Mouse (Mus musculus) gastrocnemius, postnatal 4 days (tissue): Measurements from ENCODE around the gene Lep. TPM values are rescaled to one million over a fixed set of nuclear protein-coding genes. Genes with fewer than 3 reads are reported as not detected.

Source experiments
- DNase-seq, 2 experiments: peaks; one replicate each; pipeline ENCODE4 v3.0.0; 2021 to 2022; ENCODE audit warnings: low spot score in 2 of 2, mixed read lengths in 2 of 2
- total RNA-seq, 2 experiments: library from RNA; stranded (reverse); gene quantifications; 2 replicates each; pipeline ENCODE4 v1.2.3; 2021

Gene Lep
- total RNA-seq, 2 experiments from 2014 or later, result 1.0 to 2.1 TPM

- DNase-seq, result no peak
Measured at GRCm38 (mm10) chr6:29040266-29040665, 19.8 kb upstream of the Lep start.

- no peak for DNase-seq
Measured at GRCm38 (mm10) chr6:29044029-29044428, 16.0 kb upstream of the Lep start.

GRCm38 (mm10) chr6:29049926-29050325 lies 10.1 kb upstream of the Lep start:
- no peak for DNase-seq

- no peak for DNase-seq
Measured at GRCm38 (mm10) chr6:29052188-29052587, 7.8 kb upstream of the Lep start.

GRCm38 (mm10) chr6:29053181-29053580 lies 6.8 kb upstream of the Lep start:
- no peak for DNase-seq

GRCm38 (mm10) chr6:29056377-29056776 lies 3.6 kb upstream of the Lep start:
- no peak for DNase-seq

GRCm38 (mm10) chr6:29066389-29066790 lies 6.4 kb downstream of the Lep start:
- no peak for DNase-seq

GRCm38 (mm10) chr6:29072258-29072657 lies 12.2 kb downstream of the Lep start:
- DNase-seq, result no peak

GRCm38 (mm10) chr6:29073462-29074132 lies 13.6 kb downstream of the Lep start:
- no peak for DNase-seq

GRCm38 (mm10) chr6:29074133-29074469 lies 14.1 kb downstream of the Lep start:
- DNase-seq, result no peak

- no peak for DNase-seq
Measured at GRCm38 (mm10) chr6:29079291-29079690, 19.3 kb downstream of the Lep start.

GRCm38 (mm10) chr6:29081826-29082363 lies 21.9 kb downstream of the Lep start:
- DNase-seq, result no peak

GRCm38 (mm10) chr6:29082776-29083354 lies 22.8 kb downstream of the Lep start:
- no peak for DNase-seq

GRCm38 (mm10) chr6:29084401-29084800 lies 24.4 kb downstream of the Lep start:
- no peak for DNase-seq

GRCm38 (mm10) chr6:29087921-29088709 lies 28.1 kb downstream of the Lep start:
- DNase-seq, result peak in 1 of 2 experiments; percentile 19

GRCm38 (mm10) chr6:29092234-29092633 lies 32.2 kb downstream of the Lep start:
- DNase-seq, result no peak

GRCm38 (mm10) chr6:29092904-29093303 lies 32.9 kb downstream of the Lep start:
- no peak for DNase-seq

GRCm38 (mm10) chr6:29099536-29100170 lies 39.6 kb downstream of the Lep start:
- no peak for DNase-seq

GRCm38 (mm10) chr6:29100423-29100822 lies 40.4 kb downstream of the Lep start:
- DNase-seq, result no peak

GRCm38 (mm10) chr6:29101248-29101864 lies 41.3 kb downstream of the Lep start:
- DNase-seq, result no peak

GRCm38 (mm10) chr6:29108376-29108775 lies 48.4 kb downstream of the Lep start:
- no peak for DNase-seq
